Mouse (Mus musculus): Measurements from ENCODE around the gene Cd2. TPM values are rescaled to one million over a fixed set of nuclear protein-coding genes. Genes with fewer than 3 reads are reported as not detected.

Cd2 gene
- polyA plus RNA-seq, 1 experiment from 2014 or later: not detected

- 86% methylated on average over 3 of the region's 3 CpGs for WGBS
- Histone ChIP-seq H3K4me3 (ENCODE audit: low read depth, low read length) (no peak overlapping the region), H3K36me3 (ENCODE audit: control insufficient read depth, insufficient read depth, low read length) (no peaks in the 10 kb centered on the region), H3K9ac (ENCODE audit: low read length) (no peak overlapping the region), H3K4me2 (ENCODE audit: low read depth, low read length, severe bottlenecking) (no peak overlapping the region), H3K27me3 (ENCODE audit: control insufficient read depth, insufficient read depth, low read length) (no peaks in the 10 kb centered on the region), H3K27ac (ENCODE audit: low read depth, low read length) (no peak overlapping the region), H3K9me3 (ENCODE audit: control insufficient read depth, low read length) (no peaks in the 10 kb centered on the region), H3K4me1 (replicated peaks; ENCODE audit: control insufficient read depth, insufficient read depth, low read length) (no peaks in the 10 kb centered on the region)
- DNase-seq (ENCODE audit: low spot score): no peak
- ATAC-seq (replicated peaks; ENCODE audit: low FRiP score): no peak
Observed at GRCm38 (mm10) chr3:101245212-101245611, 42.5 kb downstream of the Cd2 start.

DNA sequence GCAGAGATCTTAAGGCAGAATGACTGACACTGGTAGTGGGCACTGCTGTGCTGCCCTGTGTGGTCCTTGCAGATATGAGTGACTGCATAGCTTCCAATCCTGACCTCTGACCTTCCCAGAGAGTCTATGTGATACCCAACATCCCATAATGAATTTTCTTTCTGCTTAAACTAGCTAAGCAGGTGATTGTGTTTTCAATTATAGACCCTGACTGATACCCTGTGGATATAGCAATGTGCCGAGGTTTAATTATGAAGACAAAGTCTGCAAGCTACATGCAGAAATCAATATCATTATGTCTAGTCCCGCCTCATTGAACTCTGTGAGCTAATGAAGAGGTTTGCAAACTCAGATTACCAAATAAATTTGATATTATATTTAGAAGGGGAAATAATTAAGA, 44.7 kb downstream of the Cd2 start:
- Histone ChIP-seq H3K27me3 (ENCODE audit: control insufficient read depth, insufficient read depth, low read length) (no peaks in the 10 kb centered on the region), H3K9ac (ENCODE audit: low read length) (no peak overlapping the region), H3K36me3 (ENCODE audit: control insufficient read depth, insufficient read depth, low read length) (no peaks in the 10 kb centered on the region), H3K4me2 (ENCODE audit: low read depth, low read length, severe bottlenecking) (no peak overlapping the region), H3K4me1 (replicated peaks; ENCODE audit: control insufficient read depth, insufficient read depth, low read length) (no peaks in the 10 kb centered on the region), H3K4me3 (ENCODE audit: low read depth, low read length) (no peak overlapping the region), H3K9me3 (ENCODE audit: control insufficient read depth, low read length) (no peaks in the 10 kb centered on the region), H3K27ac (ENCODE audit: low read depth, low read length) (no peak overlapping the region)
- 84% methylated on average over 2 of the region's 2 CpGs for WGBS
- no peak for DNase-seq (ENCODE audit: low spot score)
- no peak for ATAC-seq (replicated peaks; ENCODE audit: low FRiP score)

GRCm38 (mm10) chr3:101241866-101242265, 45.9 kb downstream of the Cd2 start:
- WGBS: 82% methylated on average over 3 of the region's 3 CpGs
- no peak for DNase-seq (ENCODE audit: low spot score)
- Histone ChIP-seq H3K9ac (ENCODE audit: low read length) (no peak overlapping the region), H3K36me3 (ENCODE audit: control insufficient read depth, insufficient read depth, low read length) (no peaks in the 10 kb centered on the region), H3K4me3 (ENCODE audit: low read depth, low read length) (no peak overlapping the region), H3K4me1 (replicated peaks; ENCODE audit: control insufficient read depth, insufficient read depth, low read length) (peaks cover 2% of the 10 kb centered on the region; the same call in 1 of the 2 replicates), H3K27me3 (ENCODE audit: control insufficient read depth, insufficient read depth, low read length) (no peaks in the 10 kb centered on the region), H3K27ac (ENCODE audit: low read depth, low read length) (no peak overlapping the region), H3K9me3 (ENCODE audit: control insufficient read depth, low read length) (no peaks in the 10 kb centered on the region), H3K4me2 (ENCODE audit: low read depth, low read length, severe bottlenecking) (no peak overlapping the region)
- ATAC-seq (replicated peaks; ENCODE audit: low FRiP score): no peak

DNA sequence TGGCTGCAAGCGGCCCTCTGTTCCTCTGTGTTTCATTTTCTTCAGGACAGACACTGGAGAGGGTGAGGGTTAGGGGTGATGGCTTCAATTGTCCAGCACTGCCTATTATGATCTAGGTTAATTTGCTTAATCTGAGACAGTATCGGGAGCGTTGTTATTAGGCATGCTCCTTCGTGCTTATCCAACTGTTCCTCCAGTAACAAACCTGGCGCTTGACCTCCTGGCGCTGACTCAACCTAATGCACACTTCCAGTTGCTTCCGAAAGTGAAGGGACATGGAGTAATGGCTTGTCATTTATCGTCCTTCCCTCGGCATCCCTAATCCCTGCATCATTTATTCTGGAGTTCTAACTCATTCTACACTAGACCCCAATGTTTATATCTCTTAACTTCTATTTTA, 46.9 kb downstream of the Cd2 start:
- Histone ChIP-seq H3K4me2 (ENCODE audit: low read depth, low read length, severe bottlenecking) (no peak overlapping the region), H3K9ac (ENCODE audit: low read length) (no peak overlapping the region), H3K9me3 (ENCODE audit: control insufficient read depth, low read length) (no peaks in the 10 kb centered on the region), H3K4me3 (ENCODE audit: low read depth, low read length) (no peak overlapping the region), H3K27ac (ENCODE audit: low read depth, low read length) (no peak overlapping the region), H3K27me3 (ENCODE audit: control insufficient read depth, insufficient read depth, low read length) (no peaks in the 10 kb centered on the region), H3K36me3 (ENCODE audit: control insufficient read depth, insufficient read depth, low read length) (no peaks in the 10 kb centered on the region), H3K4me1 (replicated peaks; ENCODE audit: control insufficient read depth, insufficient read depth, low read length) (peaks cover 2% of the 10 kb centered on the region; the same call in 1 of the 2 replicates)
- DNase-seq (ENCODE audit: low spot score) (no peak), ATAC-seq (replicated peaks; ENCODE audit: low FRiP score) (no peak)
- 83% methylated on average over 9 of the region's 9 CpGs for WGBS

DNA sequence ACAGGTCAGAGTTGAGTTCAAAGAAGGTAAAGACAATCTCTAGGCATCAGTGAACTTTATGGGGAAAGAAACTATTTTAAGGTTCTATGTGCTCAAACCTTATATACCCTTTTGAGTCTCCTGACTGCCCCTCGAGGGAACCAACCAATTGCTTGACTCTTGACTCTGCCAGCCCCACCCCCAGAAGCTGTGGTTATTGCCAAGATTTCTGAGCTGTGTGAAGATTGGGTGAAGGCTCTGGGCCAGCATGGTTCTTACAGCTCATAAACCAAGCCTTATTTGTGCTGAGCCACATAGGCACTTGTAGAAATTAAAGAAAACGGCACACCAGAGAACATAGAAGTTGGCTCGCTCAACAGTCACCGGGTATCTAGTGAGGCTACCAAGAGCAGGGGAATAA, 48.5 kb downstream of the Cd2 start:
- H3K4me1 ChIP-seq (replicated peaks; ENCODE audit: control insufficient read depth, insufficient read depth, low read length): peaks cover 2% of the 10 kb centered on the region; the same call in 1 of the 2 replicates
- no peak overlapping the region for H3K9ac ChIP-seq (ENCODE audit: low read length)
- no peak overlapping the region for H3K4me2 ChIP-seq (ENCODE audit: low read depth, low read length, severe bottlenecking)
- H3K36me3 ChIP-seq (ENCODE audit: control insufficient read depth, insufficient read depth, low read length): no peaks in the 10 kb centered on the region
- ATAC-seq (replicated peaks; ENCODE audit: low FRiP score) (no peak), DNase-seq (ENCODE audit: low spot score) (no peak)
- H3K9me3 ChIP-seq (ENCODE audit: control insufficient read depth, low read length): no peaks in the 10 kb centered on the region
- no peaks in the 10 kb centered on the region for H3K27me3 ChIP-seq (ENCODE audit: control insufficient read depth, insufficient read depth, low read length)
- no peak overlapping the region for H3K4me3 ChIP-seq (ENCODE audit: low read depth, low read length)
- 89% methylated on average over 4 of the region's 4 CpGs for WGBS
- H3K27ac ChIP-seq (ENCODE audit: low read depth, low read length): no peak overlapping the region

DNA sequence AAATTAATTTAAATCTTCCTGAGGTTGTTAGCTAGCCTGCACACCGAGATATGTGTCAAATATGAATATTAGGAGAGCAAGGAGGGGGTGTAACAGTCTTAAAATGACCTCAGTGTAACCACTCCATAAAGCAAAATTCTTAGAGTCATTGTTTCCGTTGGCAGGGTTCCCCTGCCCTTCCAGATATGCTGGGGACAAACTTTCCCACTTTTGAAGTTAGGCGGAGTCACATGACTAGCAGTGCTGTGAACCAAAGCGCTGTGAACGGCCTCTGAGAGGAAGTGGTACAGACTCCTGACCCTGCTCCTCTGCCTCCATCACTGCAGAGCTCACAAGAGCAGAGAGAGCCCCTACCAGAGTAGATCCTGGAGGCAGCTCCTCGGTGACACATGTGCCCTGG, 49.0 kb downstream of the Cd2 start:
- ATAC-seq (replicated peaks; ENCODE audit: low FRiP score) (no peak), DNase-seq (ENCODE audit: low spot score) (no peak)
- peaks cover 2% of the 10 kb centered on the region; the same call in 1 of the 2 replicates for H3K4me1 ChIP-seq (replicated peaks; ENCODE audit: control insufficient read depth, insufficient read depth, low read length)
- no peak overlapping the region for H3K9ac ChIP-seq (ENCODE audit: low read length)
- H3K9me3 ChIP-seq (ENCODE audit: control insufficient read depth, low read length): no peaks in the 10 kb centered on the region
- H3K36me3 ChIP-seq (ENCODE audit: control insufficient read depth, insufficient read depth, low read length): no peaks in the 10 kb centered on the region
- no peak overlapping the region for H3K4me3 ChIP-seq (ENCODE audit: low read depth, low read length)
- no peaks in the 10 kb centered on the region for H3K27me3 ChIP-seq (ENCODE audit: control insufficient read depth, insufficient read depth, low read length)
- 90% methylated on average over 6 of the region's 6 CpGs for WGBS
- no peak overlapping the region for H3K27ac ChIP-seq (ENCODE audit: low read depth, low read length)
- no peak overlapping the region for H3K4me2 ChIP-seq (ENCODE audit: low read depth, low read length, severe bottlenecking)

GRCm38 (mm10) chr3:101236995-101237808, 50.5 kb downstream of the Cd2 start:
- peaks cover 2% of the 10 kb centered on the region; the same call in 1 of the 2 replicates for H3K4me1 ChIP-seq (replicated peaks; ENCODE audit: control insufficient read depth, insufficient read depth, low read length)
- no peak overlapping the region for H3K9ac ChIP-seq (ENCODE audit: low read length)
- H3K4me3 ChIP-seq (ENCODE audit: low read depth, low read length): no peak overlapping the region
- DNase-seq (ENCODE audit: low spot score) (no peak), ATAC-seq (replicated peaks; ENCODE audit: low FRiP score) (no peak; the same call in 1 of the 2 replicates)
- WGBS: 64% methylated on average over 16 of the region's 16 CpGs
- H3K27me3 ChIP-seq (ENCODE audit: control insufficient read depth, insufficient read depth, low read length): no peaks in the 10 kb centered on the region
- no peak overlapping the region for H3K4me2 ChIP-seq (ENCODE audit: low read depth, low read length, severe bottlenecking)
- H3K36me3 ChIP-seq (ENCODE audit: control insufficient read depth, insufficient read depth, low read length): no peaks in the 10 kb centered on the region
- no peaks in the 10 kb centered on the region for H3K9me3 ChIP-seq (ENCODE audit: control insufficient read depth, low read length)
- no peak overlapping the region for H3K27ac ChIP-seq (ENCODE audit: low read depth, low read length)

DNA sequence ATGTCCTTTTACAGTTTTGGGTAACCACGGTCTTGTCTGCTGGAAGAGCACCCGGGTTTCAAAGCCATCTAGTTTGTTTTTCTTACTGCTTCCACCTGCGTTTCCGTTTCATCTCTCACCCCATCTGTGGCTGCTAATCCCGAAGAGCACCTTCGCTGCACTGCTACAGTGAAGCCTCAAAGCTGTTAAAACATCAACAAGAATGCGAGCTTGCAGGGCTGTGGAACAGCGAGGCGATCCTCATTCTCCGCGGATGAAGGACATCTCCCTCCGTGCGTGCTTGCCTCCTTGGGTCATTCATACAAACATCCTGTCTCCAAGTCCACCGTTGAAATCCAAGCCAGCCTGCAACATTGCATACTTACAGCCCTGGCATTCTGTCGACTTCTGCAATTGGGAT, 51.5 kb downstream of the Cd2 start:
- no peak overlapping the region for H3K27ac ChIP-seq (ENCODE audit: low read depth, low read length)
- ATAC-seq (replicated peaks; ENCODE audit: low FRiP score) (no peak), DNase-seq (ENCODE audit: low spot score) (no peak)
- H3K4me3 ChIP-seq (ENCODE audit: low read depth, low read length): no peak overlapping the region
- no peaks in the 10 kb centered on the region for H3K9me3 ChIP-seq (ENCODE audit: control insufficient read depth, low read length)
- no peak overlapping the region for H3K4me2 ChIP-seq (ENCODE audit: low read depth, low read length, severe bottlenecking)
- 71% methylated on average over 15 of the region's 15 CpGs for WGBS
- H3K27me3 ChIP-seq (ENCODE audit: control insufficient read depth, insufficient read depth, low read length): no peaks in the 10 kb centered on the region
- H3K9ac ChIP-seq (ENCODE audit: low read length): no peak overlapping the region
- H3K36me3 ChIP-seq (ENCODE audit: control insufficient read depth, insufficient read depth, low read length): no peaks in the 10 kb centered on the region
- peaks cover 2% of the 10 kb centered on the region; the same call in 1 of the 2 replicates for H3K4me1 ChIP-seq (replicated peaks; ENCODE audit: control insufficient read depth, insufficient read depth, low read length)

DNA sequence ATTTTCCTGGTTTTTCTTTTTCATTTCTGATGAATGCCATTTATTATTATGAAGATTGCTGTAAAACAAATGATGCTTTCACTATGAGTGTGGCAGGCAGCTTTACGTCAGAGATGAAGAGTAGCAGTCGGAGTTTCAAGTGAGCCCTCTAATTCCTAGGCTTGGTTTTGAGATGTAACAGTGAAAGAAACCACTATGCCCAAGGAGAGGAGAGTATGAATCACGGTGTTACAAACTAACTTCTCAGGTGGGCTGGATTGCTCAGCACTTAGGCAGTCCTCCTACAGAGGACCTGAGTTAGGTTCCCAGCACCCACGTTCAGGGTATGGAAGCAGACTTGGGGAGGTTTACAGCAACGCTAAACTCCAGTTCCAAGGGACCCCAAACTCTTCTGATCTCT, 52.4 kb downstream of the Cd2 start:
- ATAC-seq (replicated peaks; ENCODE audit: low FRiP score) (no peak), DNase-seq (ENCODE audit: low spot score) (no peak)
- H3K4me2 ChIP-seq (ENCODE audit: low read depth, low read length, severe bottlenecking): no peak overlapping the region
- H3K4me1 ChIP-seq (replicated peaks; ENCODE audit: control insufficient read depth, insufficient read depth, low read length): peaks cover 2% of the 10 kb centered on the region; the same call in 1 of the 2 replicates
- H3K9ac ChIP-seq (ENCODE audit: low read length): no peak overlapping the region
- no peaks in the 10 kb centered on the region for H3K9me3 ChIP-seq (ENCODE audit: control insufficient read depth, low read length)
- no peaks in the 10 kb centered on the region for H3K36me3 ChIP-seq (ENCODE audit: control insufficient read depth, insufficient read depth, low read length)
- no peak overlapping the region for H3K27ac ChIP-seq (ENCODE audit: low read depth, low read length)
- no peaks in the 10 kb centered on the region for H3K27me3 ChIP-seq (ENCODE audit: control insufficient read depth, insufficient read depth, low read length)
- no peak overlapping the region for H3K4me3 ChIP-seq (ENCODE audit: low read depth, low read length)
- WGBS: 89% methylated on average over 5 of the region's 5 CpGs

Data from forebrain, embryonic 11.5 days (tissue).